Mouse (Mus musculus) megakaryocyte, embryonic 14.5 days (primary cell): Measurements from ENCODE around the gene Pef1. TPM values are rescaled to one million over a fixed set of nuclear protein-coding genes. Genes with fewer than 3 reads are reported as not detected.

Source experiments
- H3K27me3 ChIP-seq: replicated peaks from 2 replicates; pipeline ENCODE3; 2012; ENCODE audit warnings: inconsistent platforms
- H3K36me3 ChIP-seq: replicated peaks from 2 replicates; pipeline ENCODE3; 2012; ENCODE audit warnings: low read length, inconsistent platforms, mixed read lengths
- H3K4me1 ChIP-seq: 2 replicates; pipeline ENCODE4 v1.6.1; 2012; ENCODE audit warnings: inconsistent platforms
- H3K4me3 ChIP-seq: replicated peaks from 2 replicates; pipeline ENCODE3; 2012; ENCODE audit warnings: moderate library complexity, mild to moderate bottlenecking, inconsistent platforms
- H3K9me3 ChIP-seq: 2 replicates; pipeline ENCODE4 v1.6.1; 2012; ENCODE audit warnings: inconsistent platforms
- FLI1 ChIP-seq: IDR thresholded peaks from 2 replicates; pipeline ENCODE4 v1.6.1; 2012; ENCODE audit warnings: low read length, inconsistent platforms, mixed read lengths
- GATA1 ChIP-seq: IDR thresholded peaks from 3 replicates; pipeline ENCODE4 v1.6.1; 2012; ENCODE audit warnings: mixed read lengths, low read length, inconsistent platforms, borderline replicate concordance
- polyA plus RNA-seq: library from polyadenylated mRNA; stranded (reverse); fragments of >175 nt; gene quantifications from 2 replicates; pipeline ENCODE4 v1.2.3, GENCODE M21; 2012; ENCODE audit warnings: low replicate concordance; ENCODE audit not compliant: insufficient read depth

The Pef1 gene
- polyA plus RNA-seq, 1 experiment = 27.1 TPM

DNA sequence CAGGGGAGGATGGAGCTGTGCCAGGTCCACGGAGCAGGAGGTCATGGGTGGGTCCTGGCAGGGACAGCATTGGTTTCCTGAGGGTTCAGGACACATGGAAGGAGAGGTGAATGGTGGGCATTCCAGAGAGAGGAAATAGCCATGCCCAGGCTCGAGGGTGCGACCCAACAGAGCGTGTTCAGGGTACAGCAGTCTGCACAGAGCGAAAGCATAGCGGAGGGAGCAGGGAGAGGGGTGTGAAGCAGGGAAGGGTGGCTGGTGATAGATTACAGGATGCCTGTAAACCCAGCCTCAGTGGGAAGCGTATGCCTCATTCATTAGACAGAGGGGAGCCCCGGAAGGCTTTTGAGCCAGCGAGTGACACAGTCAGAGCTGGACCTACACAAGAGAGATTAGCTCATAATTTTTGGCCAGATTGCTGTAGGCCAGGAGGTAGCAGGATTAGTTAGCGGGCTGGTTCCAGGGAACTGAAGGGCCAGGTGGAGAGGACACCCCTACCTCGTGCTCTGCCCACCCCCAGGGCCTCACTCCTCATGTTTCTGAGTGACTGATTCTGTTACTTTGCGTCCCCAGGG, 17.0 kb upstream of the Pef1 start:
- no peaks in the 10 kb centered on the region for H3K9me3 ChIP-seq
- peaks cover 95% of the 10 kb centered on the region for H3K27me3 ChIP-seq
- H3K36me3 ChIP-seq = no peaks in the 10 kb centered on the region
- H3K4me1 ChIP-seq = peaks cover 8% of the 10 kb centered on the region; the same call in 1 of the 2 replicates
- no peak overlapping the region for H3K4me3 ChIP-seq
- no peak for TF ChIP-seq FLI1
- TF ChIP-seq GATA1 = no peak

DNA sequence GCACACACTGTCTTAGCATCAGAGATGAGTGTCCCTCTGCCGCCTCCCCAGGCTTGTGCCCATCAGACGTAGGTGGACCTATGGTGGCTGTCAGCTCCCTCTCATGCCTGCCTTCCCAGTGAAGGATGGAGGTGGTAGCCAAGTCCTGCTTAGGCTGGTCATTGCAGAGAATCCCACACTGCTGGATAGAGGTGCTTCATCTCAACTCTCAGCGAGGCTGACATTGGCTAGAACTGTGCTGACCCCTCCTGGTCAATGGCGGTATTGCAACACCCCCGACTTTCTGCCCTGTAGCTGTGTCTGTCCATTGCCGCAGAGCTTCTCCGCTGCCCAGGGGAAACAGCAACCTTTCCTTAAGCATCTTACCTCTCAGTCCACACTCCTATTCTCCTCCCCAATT, 15.1 kb upstream of the Pef1 start:
- H3K9me3 ChIP-seq = no peaks in the 10 kb centered on the region
- peaks cover 97% of the 10 kb centered on the region for H3K27me3 ChIP-seq
- TF ChIP-seq FLI1 = no peak
- no peak for TF ChIP-seq GATA1
- no peaks in the 10 kb centered on the region for H3K36me3 ChIP-seq
- H3K4me3 ChIP-seq = peak overlapping the region; percentile 42
- H3K4me1 ChIP-seq = peaks cover 4% of the 10 kb centered on the region; the same call in 1 of the 2 replicates

DNA sequence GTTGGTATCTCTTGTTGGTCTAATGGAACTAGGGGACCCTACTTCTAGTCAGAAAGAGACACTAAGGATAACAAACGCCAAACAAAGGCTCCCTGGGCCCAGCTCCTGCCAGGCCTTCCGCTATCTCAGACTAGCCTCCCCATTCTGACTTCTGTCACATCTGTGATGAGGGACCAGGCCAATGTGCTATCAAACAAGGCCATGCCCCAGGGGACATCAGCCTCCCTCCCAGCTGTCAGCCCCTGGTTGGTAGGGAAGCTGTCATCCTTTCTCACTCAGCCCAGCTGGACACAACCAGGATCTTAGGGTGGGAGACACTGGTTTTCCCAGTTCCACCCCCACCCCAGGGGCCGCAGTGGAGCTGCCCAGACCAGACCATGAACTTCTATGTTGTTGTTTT, 7.2 kb upstream of the Pef1 start:
- Histone ChIP-seq H3K36me3 (no peaks in the 10 kb centered on the region), H3K4me3 (no peak overlapping the region), H3K9me3 (no peaks in the 10 kb centered on the region), H3K4me1 (peaks cover 13% of the 10 kb centered on the region; the same call in 1 of the 2 replicates), H3K27me3 (peaks cover 94% of the 10 kb centered on the region)
- no peak for TF ChIP-seq GATA1
- TF ChIP-seq FLI1 = no peak

DNA sequence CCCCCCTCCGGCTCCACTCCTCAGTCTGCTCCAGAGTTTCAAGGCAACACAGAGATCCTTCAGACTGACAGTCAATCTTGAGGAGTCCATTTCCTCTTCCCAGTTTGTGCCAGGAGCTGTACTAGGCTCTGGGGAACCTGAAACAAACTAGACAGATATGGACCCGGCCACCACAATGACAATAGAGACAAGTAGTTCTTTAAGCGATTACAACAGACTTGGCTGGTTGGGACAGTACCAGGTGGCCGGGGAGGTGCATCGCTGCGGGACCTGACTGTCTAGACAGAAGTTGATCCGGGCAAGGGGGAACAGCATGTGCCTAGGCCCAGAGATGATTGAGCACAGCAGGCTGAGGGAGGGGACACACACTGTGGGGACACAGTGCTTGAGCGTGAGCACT, 1.2 kb upstream of the Pef1 start:
- Histone ChIP-seq H3K9me3 (peaks cover 7% of the 10 kb centered on the region), H3K27me3 (peaks cover 57% of the 10 kb centered on the region), H3K36me3 (peaks cover 2% of the 10 kb centered on the region), H3K4me1 (peaks cover 12% of the 10 kb centered on the region), H3K4me3 (no peak overlapping the region)
- no peak for TF ChIP-seq FLI1
- TF ChIP-seq GATA1 = no peak

DNA sequence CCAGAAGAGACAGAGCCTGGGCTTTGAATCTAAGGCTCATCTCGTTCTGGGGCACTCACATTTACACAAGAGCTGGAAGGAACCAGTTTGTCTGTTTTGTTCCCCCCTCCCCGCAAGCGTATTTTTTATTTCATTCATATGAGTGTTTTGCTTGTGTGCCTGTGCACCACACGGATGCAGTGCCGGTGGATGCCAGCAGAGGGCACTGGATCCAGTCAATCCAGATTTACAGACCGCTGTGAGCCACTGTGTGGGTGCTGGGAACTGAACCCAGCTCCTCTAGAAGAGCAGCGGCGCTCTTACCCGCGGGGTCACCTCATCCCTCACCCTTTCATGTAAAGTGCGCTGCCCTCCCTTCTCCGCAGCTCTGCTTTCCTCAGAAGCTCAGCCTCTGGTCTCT, 1.3 kb downstream of the Pef1 start:
- Histone ChIP-seq H3K36me3 (peaks cover 2% of the 10 kb centered on the region), H3K4me3 (no peak overlapping the region), H3K27me3 (peaks cover 36% of the 10 kb centered on the region), H3K9me3 (peaks cover 7% of the 10 kb centered on the region), H3K4me1 (peaks cover 28% of the 10 kb centered on the region)
- no peak for TF ChIP-seq GATA1
- TF ChIP-seq FLI1 = no peak

DNA sequence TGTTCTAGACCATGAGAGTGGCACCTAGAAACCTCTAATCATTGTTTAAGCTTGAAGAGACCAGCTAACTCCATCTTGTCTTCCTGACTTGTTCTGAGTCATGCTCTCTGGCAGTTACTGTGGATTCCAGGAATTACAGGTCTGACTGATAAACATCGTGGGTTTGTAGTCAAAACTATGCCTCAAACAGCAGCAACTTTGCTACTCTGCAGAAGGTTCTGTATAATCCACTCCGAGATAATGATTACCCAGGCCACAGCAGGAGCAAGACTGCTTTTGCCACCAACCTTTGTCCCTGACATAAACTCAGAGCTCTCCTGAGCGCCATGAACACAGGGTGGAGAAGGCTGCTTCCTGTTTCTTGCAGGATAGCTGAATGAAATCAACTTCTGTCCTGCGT, 2.2 kb downstream of the Pef1 start:
- peaks cover 7% of the 10 kb centered on the region for H3K9me3 ChIP-seq
- peaks cover 37% of the 10 kb centered on the region for H3K4me1 ChIP-seq
- TF ChIP-seq GATA1 (no peak), FLI1 (no peak)
- H3K27me3 ChIP-seq = peaks cover 27% of the 10 kb centered on the region
- peaks cover 6% of the 10 kb centered on the region for H3K36me3 ChIP-seq
- H3K4me3 ChIP-seq = no peak overlapping the region

DNA sequence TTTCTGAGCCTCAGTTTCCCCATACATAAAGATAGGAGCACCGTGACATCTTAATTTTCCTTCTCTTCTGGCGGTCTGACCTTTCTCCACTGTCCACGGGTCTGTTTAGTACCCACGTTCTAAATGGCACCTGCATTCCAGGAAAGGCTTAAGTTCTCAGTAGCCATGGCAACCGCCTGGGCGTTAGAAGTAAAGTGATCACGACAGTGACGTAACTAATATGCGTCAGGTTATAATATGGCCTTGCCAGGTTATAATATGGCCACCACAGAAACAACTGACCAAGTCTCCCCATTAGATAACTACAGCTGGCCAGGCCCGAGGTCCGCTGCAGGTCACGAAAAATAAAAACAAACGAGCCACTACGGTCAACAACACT, 4.7 kb downstream of the Pef1 start:
- H3K4me1 ChIP-seq = peaks cover 58% of the 10 kb centered on the region
- H3K27me3 ChIP-seq = peaks cover 9% of the 10 kb centered on the region
- no peak for TF ChIP-seq FLI1
- no peak for TF ChIP-seq GATA1
- H3K36me3 ChIP-seq = peaks cover 25% of the 10 kb centered on the region
- H3K9me3 ChIP-seq = peaks cover 7% of the 10 kb centered on the region
- H3K4me3 ChIP-seq = peak overlapping the region; percentile 97

DNA sequence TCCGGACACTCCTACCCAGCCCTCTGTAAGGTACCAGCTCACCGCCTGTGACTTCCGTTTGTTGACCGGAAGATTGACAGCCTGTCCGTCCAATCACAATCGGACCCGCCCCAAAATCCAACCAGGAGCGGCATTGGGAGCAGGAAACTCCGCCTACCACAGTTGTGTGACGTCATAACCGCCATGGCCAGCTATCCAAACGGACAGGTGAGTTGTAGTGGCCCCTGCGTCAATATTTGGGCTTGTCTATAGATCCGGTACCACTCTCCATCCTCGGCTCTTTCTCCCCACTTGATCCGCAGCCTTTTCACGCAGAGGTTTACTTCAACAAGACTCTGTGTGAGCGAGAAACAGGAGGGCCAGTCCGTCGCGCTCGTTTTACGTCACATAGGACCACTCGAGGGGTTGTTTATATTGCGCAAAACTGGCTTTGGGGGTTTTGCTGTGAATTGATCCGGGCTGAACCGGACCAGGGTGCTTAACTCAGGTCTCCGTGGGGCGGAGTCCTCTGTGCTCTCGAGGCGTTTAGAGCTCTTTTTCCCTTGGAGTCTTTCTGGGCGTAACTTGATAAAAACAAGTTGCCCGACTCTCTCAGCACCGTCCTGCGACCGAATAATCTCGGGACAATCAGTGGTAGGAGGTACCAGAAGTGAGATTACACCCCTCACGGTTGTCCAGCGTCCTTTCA, 5.2 kb downstream of the Pef1 start:
- peak overlapping the region; percentile 97 for H3K4me3 ChIP-seq
- H3K36me3 ChIP-seq = peaks cover 25% of the 10 kb centered on the region
- TF ChIP-seq FLI1 (peak; percentile 48; the same call in 1 of the 2 replicates), GATA1 (no peak)
- peaks cover 7% of the 10 kb centered on the region for H3K9me3 ChIP-seq
- peaks cover 4% of the 10 kb centered on the region for H3K27me3 ChIP-seq
- H3K4me1 ChIP-seq = peaks cover 63% of the 10 kb centered on the region

DNA sequence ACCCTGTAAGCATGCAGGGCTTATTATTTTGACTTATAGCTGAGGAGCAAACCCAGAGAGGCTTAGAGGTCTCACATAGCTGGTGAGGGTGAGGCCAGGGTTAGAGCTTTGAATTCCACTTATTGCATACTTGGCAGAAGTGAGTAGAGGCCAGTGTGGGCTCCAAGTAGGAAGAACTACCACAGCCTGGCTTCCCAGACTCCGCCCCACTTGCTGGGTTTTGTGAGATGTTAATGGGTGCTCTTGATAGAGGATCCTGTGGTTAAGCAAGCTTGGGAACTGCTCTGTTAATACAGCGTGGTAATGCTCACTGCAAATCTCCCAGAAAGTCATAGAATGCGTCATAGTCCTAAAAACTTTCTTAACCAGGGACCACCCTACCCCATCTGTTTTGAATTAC, 6.6 kb downstream of the Pef1 start:
- peak overlapping the region; percentile 97 for H3K4me3 ChIP-seq
- peaks cover 2% of the 10 kb centered on the region; the same call in 1 of the 2 replicates for H3K9me3 ChIP-seq
- peaks cover 77% of the 10 kb centered on the region for H3K4me1 ChIP-seq
- H3K27me3 ChIP-seq = no peaks in the 10 kb centered on the region
- no peak for TF ChIP-seq FLI1
- no peak for TF ChIP-seq GATA1
- H3K36me3 ChIP-seq = peaks cover 31% of the 10 kb centered on the region

DNA sequence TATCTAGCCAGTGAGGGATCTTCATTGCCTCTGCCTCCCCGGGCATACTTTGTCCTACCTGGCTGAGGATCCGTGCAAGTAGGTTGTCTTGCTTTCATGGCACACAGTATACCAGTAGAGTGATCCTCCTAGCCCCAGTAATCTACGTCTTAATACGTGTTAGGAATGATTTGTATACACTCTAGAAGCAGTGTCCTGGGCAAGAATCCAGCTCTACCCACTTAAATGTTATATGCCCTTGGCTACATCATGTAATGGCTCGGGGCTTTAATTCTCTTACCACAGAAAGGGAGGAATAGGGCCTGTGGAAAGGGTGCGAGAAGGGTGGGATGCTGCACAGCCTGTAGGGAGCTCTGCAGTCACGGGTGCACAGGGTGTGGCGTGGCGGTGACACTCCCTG, 7.3 kb downstream of the Pef1 start:
- H3K36me3 ChIP-seq = peaks cover 35% of the 10 kb centered on the region
- H3K4me3 ChIP-seq = peak overlapping the region; percentile 97
- H3K9me3 ChIP-seq = no peaks in the 10 kb centered on the region
- H3K27me3 ChIP-seq = no peaks in the 10 kb centered on the region
- TF ChIP-seq FLI1 (no peak), GATA1 (no peak)
- H3K4me1 ChIP-seq = peaks cover 80% of the 10 kb centered on the region
